Mouse (Mus musculus): ENCODE data around the gene Il1r1.

- TF ChIP-seq POLR2A (IDR thresholded peaks at IDR 0.05; ENCODE audit: extremely low read depth, insufficient read depth, low read length) (no peak), CTCF (IDR thresholded peaks at IDR 0.05; ENCODE audit: extremely low read depth, insufficient read depth, low read length) (no peak)
Measured at GRCm38 (mm10) chr1:40358771-40359181, 133.9 kb downstream of the Il1r1 start.
